Mouse (Mus musculus): ENCODE results near the gene Clmn. TPM values are rescaled to one million over a fixed set of nuclear protein-coding genes. Genes with fewer than 3 reads are reported as not detected.
A peak's percentile ranks its signal among the peaks of the same experiment; 100 is the strongest.
"Not testable (repeated sequence)": the region's sequence is repeated elsewhere in the genome, so short reads cannot be mapped to it uniquely, and the experiment has no call there.

Clmn gene
- polyA plus RNA-seq, 1 experiment from 2014 or later, result 2.6 TPM

DNA sequence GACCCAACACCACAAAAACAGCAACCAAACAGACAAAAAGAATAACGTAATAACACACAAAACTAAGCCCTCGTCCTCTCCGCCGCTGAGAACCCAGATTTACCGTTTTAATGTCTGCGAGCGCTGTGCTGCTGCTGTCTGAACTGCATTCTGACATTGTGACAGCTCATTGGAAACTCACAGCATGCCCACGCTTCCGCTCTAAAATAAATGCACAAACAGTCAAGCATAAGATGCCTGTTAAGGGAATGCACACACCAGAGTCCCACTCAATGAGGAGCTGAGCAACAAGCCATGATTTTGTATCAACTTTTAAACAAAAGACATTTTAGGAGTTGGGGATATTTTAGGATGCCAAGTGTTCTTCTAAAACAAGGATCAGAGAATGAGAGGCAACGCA lies 127.2 kb downstream of the Clmn start:
- Histone ChIP-seq H3K9me3 (no peaks in the 10 kb centered on the region), H3K27me3 (replicated peaks; ENCODE audit: low read depth, poor library complexity, severe bottlenecking) (no peaks in the 10 kb centered on the region), H3K4me1 (peaks cover 60% of the 10 kb centered on the region), H3K27ac (replicated peaks) (no peak overlapping the region), H3K36me3 (replicated peaks) (peaks cover 44% of the 10 kb centered on the region), H3K4me3 (no peak overlapping the region)
- 93% methylated on average over 10 of the region's 10 CpGs for WGBS
- no peak for DNase-seq (ENCODE audit: low spot score)

GRCm38 (mm10) chr12:104735993-104736395 lies 128.9 kb downstream of the Clmn start:
- no peak for DNase-seq (ENCODE audit: low spot score)

GRCm38 (mm10) chr12:104733165-104733564 lies 131.7 kb downstream of the Clmn start:
- peaks cover 41% of the 10 kb centered on the region for H3K4me1 ChIP-seq
- no peak overlapping the region; the same call in 1 of the 2 replicates for H3K27ac ChIP-seq (replicated peaks)
- no peak overlapping the region for H3K4me3 ChIP-seq
- peaks cover 83% of the 10 kb centered on the region for H3K36me3 ChIP-seq (replicated peaks)
- H3K9me3 ChIP-seq, result no peaks in the 10 kb centered on the region
- no peak for DNase-seq (ENCODE audit: low spot score)
- H3K27me3 ChIP-seq (replicated peaks; ENCODE audit: low read depth, poor library complexity, severe bottlenecking), result no peaks in the 10 kb centered on the region

More at GRCm38 (mm10) chr12:104735993-104736395, 128.9 kb downstream of the Clmn start:
- Histone ChIP-seq H3K4me1 (peaks cover 52% of the 10 kb centered on the region), H3K4me3 (no peak overlapping the region), H3K27ac (replicated peaks) (no peak overlapping the region), H3K36me3 (replicated peaks) (peaks cover 59% of the 10 kb centered on the region), H3K9me3 (no peaks in the 10 kb centered on the region), H3K27me3 (replicated peaks; ENCODE audit: low read depth, poor library complexity, severe bottlenecking) (no peaks in the 10 kb centered on the region)
- WGBS, result 77% methylated on average over 3 of the region's 3 CpGs

GRCm38 (mm10) chr12:104731782-104732181 lies 133.1 kb downstream of the Clmn start:
- Histone ChIP-seq H3K4me3 (no peak overlapping the region), H3K27ac (replicated peaks) (no peak overlapping the region), H3K4me1 (peaks cover 54% of the 10 kb centered on the region), H3K27me3 (replicated peaks; ENCODE audit: low read depth, poor library complexity, severe bottlenecking) (no peaks in the 10 kb centered on the region), H3K9me3 (no peaks in the 10 kb centered on the region), H3K36me3 (replicated peaks) (peaks cover 85% of the 10 kb centered on the region)
- 67% methylated on average over 3 of the region's 3 CpGs for WGBS
- DNase-seq (ENCODE audit: low spot score), result no peak

DNA sequence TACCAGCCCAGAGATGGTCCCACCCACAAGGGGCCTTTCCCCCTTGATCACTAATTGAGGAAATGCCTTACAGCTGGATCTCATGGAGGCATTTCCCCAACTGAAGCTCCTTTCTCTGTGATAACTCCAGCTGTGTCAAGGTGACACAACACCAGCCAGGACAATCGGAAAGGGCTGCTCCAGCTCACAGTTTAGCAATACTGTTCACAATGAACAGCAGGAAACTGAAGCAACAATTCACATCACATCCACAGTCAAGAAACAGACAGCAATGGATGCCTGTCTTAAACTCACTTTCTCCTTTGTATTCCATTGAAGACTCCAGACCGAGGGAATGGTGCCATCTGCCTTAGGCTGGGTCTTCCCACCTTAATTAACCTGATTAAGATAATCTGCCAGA lies 138.4 kb downstream of the Clmn start:
- not testable (repeated sequence) for H3K9me3 ChIP-seq; DNase-seq (ENCODE audit: low spot score); H3K27me3 ChIP-seq (replicated peaks; ENCODE audit: low read depth, poor library complexity, severe bottlenecking); H3K4me3 ChIP-seq; H3K27ac ChIP-seq (replicated peaks)
- 0 out of 2 replicates have a peak, but pooled peaks cover 14% of the 10 kb centered on the region for H3K4me1 ChIP-seq
- WGBS, result 74% methylated on average over 2 of the region's 2 CpGs
- peaks cover 99% of the 10 kb centered on the region for H3K36me3 ChIP-seq (replicated peaks)

DNA sequence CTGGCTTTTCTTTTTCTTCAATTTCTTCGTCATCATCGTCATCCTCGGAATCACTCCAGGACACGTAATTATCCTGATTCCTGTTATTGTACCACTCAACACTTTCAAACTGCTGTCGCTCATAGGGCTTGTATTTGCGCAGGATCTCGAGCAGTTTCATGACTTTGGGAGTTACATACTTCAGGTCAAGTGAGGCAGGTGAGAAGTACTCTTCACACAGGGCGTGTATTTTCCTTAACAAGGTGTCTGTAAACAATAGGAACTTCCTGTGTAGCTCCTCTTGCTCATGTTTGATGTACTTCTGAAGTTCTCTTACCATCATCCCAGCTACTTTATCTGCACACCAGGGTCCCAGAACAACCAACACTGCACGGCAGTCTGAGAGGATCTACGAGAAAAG lies 142.8 kb downstream of the Clmn start:
- DNase-seq (ENCODE audit: low spot score), result no peak
- Histone ChIP-seq H3K27me3 (replicated peaks; ENCODE audit: low read depth, poor library complexity, severe bottlenecking) (no peaks in the 10 kb centered on the region), H3K4me3 (no peak overlapping the region), H3K4me1 (peaks cover 13% of the 10 kb centered on the region; the same call in 1 of the 2 replicates), H3K27ac (replicated peaks) (no peak overlapping the region), H3K9me3 (no peaks in the 10 kb centered on the region), H3K36me3 (replicated peaks) (peaks cover 89% of the 10 kb centered on the region)
- 95% methylated on average over 10 of the region's 10 CpGs for WGBS

GRCm38 (mm10) chr12:104721011-104721410 lies 143.9 kb downstream of the Clmn start:
- WGBS, result 83% methylated on average over 3 of the region's 3 CpGs
- Histone ChIP-seq H3K4me1 (peaks cover 22% of the 10 kb centered on the region), H3K9me3 (no peaks in the 10 kb centered on the region), H3K36me3 (replicated peaks) (peaks cover 83% of the 10 kb centered on the region), H3K27ac (replicated peaks) (no peak overlapping the region), H3K4me3 (no peak overlapping the region), H3K27me3 (replicated peaks; ENCODE audit: low read depth, poor library complexity, severe bottlenecking) (no peaks in the 10 kb centered on the region)
- DNase-seq (ENCODE audit: low spot score), result no peak

GRCm38 (mm10) chr12:104718956-104719355 lies 145.9 kb downstream of the Clmn start:
- WGBS, result 85% methylated on average over 5 of the region's 5 CpGs
- no peak for DNase-seq (ENCODE audit: low spot score)
- H3K27ac ChIP-seq (replicated peaks), result 0 out of 2 replicates have a peak overlapping the region, but pooled peaks have one; percentile 16
- peaks cover 31% of the 10 kb centered on the region for H3K4me1 ChIP-seq
- H3K27me3 ChIP-seq (replicated peaks; ENCODE audit: low read depth, poor library complexity, severe bottlenecking), result no peaks in the 10 kb centered on the region
- no peak overlapping the region for H3K4me3 ChIP-seq
- no peaks in the 10 kb centered on the region for H3K9me3 ChIP-seq
- H3K36me3 ChIP-seq (replicated peaks), result peaks cover 83% of the 10 kb centered on the region

DNA sequence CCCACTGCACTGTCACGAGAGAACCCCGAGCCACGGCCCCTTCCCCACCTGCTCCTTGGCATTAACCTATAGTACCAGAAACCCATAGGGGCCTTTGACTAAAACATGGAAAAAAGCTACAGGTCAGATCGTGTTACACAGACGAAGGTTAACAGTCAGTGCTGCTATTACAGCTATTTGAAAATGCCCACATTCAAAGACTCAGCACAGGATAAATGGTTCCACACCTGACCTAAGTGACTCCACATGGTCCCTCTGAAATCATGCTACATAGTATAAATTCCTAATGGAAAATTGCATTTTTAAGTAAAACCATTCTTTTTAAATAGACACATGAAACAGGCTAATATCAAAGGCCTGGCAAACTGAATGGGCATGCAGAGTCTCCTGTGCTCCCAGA lies 148.5 kb downstream of the Clmn start:
- H3K27me3 ChIP-seq (replicated peaks; ENCODE audit: low read depth, poor library complexity, severe bottlenecking), result no peaks in the 10 kb centered on the region
- no peak overlapping the region for H3K4me3 ChIP-seq
- 0 out of 2 replicates have a peak overlapping the region, but pooled peaks have one; percentile 37 for H3K27ac ChIP-seq (replicated peaks)
- H3K4me1 ChIP-seq, result peaks cover 31% of the 10 kb centered on the region
- no peaks in the 10 kb centered on the region for H3K9me3 ChIP-seq
- WGBS, result 65% methylated on average over 5 of the region's 5 CpGs
- DNase-seq (ENCODE audit: low spot score), result peak; percentile 34
- H3K36me3 ChIP-seq (replicated peaks), result peaks cover 83% of the 10 kb centered on the region

- H3K27me3 ChIP-seq (replicated peaks; ENCODE audit: low read depth, poor library complexity, severe bottlenecking), result no peaks in the 10 kb centered on the region
- 0 out of 2 replicates have a peak overlapping the region, but pooled peaks have one; percentile 37 for H3K27ac ChIP-seq (replicated peaks)
- H3K36me3 ChIP-seq (replicated peaks), result peaks cover 84% of the 10 kb centered on the region
- peaks cover 31% of the 10 kb centered on the region for H3K4me1 ChIP-seq
- H3K9me3 ChIP-seq, result no peaks in the 10 kb centered on the region
- no peak for DNase-seq (ENCODE audit: low spot score)
- 94% methylated on average over 5 of the region's 5 CpGs for WGBS
- H3K4me3 ChIP-seq, result no peak overlapping the region
These were observed 149.4 kb downstream of the Clmn start for GRCm38 (mm10) chr12:104715453-104715852.

Other genes starting within 250 kb of the Clmn start
- 52.6 and 54.6 TPM in 2 replicates for gene Dicer1, start 113.1 kb downstream of the Clmn start, polyA plus RNA-seq (2016; fragmentation: Nextera tagmentation; extraction: Ambion mirVana)
- gene Syne3, start 144.7 kb upstream of the Clmn start, polyA plus RNA-seq (2016; fragmentation: Nextera tagmentation; extraction: Ambion mirVana), result 0.24 and 0.26 TPM in 2 replicates
- 218 and 234 TPM in 2 replicates for gene Glrx5, start 167.6 kb upstream of the Clmn start, polyA plus RNA-seq (2016; fragmentation: Nextera tagmentation; extraction: Ambion mirVana)

All from embryonic facial prominence, embryonic 10.5 days (tissue).